Mouse (Mus musculus): ENCODE measurements at regions not wholly inside any gene's neighbourhood (a gene's known extent, or its start where the extent isn't known, plus 50 kb on each side); places are given as distances from the start of the nearest gene placed in this dataset.

DNA sequence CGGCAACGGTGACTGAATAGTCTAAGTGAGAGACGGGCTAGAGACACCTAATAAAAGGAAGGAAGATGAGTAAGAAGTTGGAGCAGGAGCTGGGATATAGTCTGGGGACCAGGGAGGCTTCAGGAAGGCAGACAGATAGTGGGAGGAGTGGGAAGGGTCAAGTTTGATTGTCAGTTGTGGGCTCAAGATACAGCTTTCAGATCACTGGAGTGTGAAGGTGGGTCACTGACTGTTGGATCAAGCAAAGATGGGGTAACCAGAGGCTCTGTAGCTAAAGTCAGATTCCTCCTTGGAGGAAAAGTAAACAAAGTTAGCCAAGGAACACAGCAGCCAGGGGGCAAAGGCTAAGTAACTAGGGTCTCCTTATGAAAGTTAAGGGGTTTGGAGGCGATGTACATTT, 364.1 kb upstream of the Mon1b start:
- Histone ChIP-seq H3K4me3 (no peak overlapping the region), H3K79me2 (ENCODE audit: control insufficient read depth, insufficient read depth) (no peaks in the 10 kb centered on the region), H3K4me2 (ENCODE audit: low read depth) (no peak overlapping the region), H3ac (ENCODE audit: control insufficient read depth, insufficient read length) (no peak overlapping the region), H3K27me3 (ENCODE audit: control insufficient read depth, insufficient read depth, insufficient read length) (no peaks in the 10 kb centered on the region), H3K36me3 (ENCODE audit: control insufficient read depth, insufficient read depth) (no peaks in the 10 kb centered on the region)
- TF ChIP-seq MYOD1 (IDR thresholded peaks at IDR 0.05; ENCODE audit: control insufficient read depth in 1 of 3, insufficient read length in 2 of 3, low read depth in 2 of 3): no peak
- TF ChIP-seq POLR2AphosphoS2 (IDR thresholded peaks at IDR 0.05; ENCODE audit: insufficient read length, low read depth): no peak
- no peak for TF ChIP-seq TCF3 (IDR thresholded peaks at IDR 0.05; ENCODE audit: insufficient read length, low read depth)
- TF ChIP-seq TCF12 (IDR thresholded peaks at IDR 0.05; ENCODE audit: insufficient read depth, poor library complexity, severe bottlenecking): no peak
- TF ChIP-seq USF1 (IDR thresholded peaks at IDR 0.05; ENCODE audit: low read depth): no peak
- no peak for TF ChIP-seq MAX (IDR thresholded peaks at IDR 0.05; ENCODE audit: low read depth)
- no peak for TF ChIP-seq MYOG (IDR thresholded peaks at IDR 0.05; ENCODE audit: control insufficient read depth in 1 of 3, insufficient read depth in 1 of 3, insufficient read length in 2 of 3, low read depth in 2 of 3)
- TF ChIP-seq E2F4 (IDR thresholded peaks at IDR 0.05; ENCODE audit: insufficient read depth): no peak
- TF ChIP-seq CEBPB (IDR thresholded peaks at IDR 0.05; ENCODE audit: insufficient read depth, poor library complexity, severe bottlenecking): no peak
- TF ChIP-seq REST (IDR thresholded peaks at IDR 0.05; ENCODE audit: insufficient read depth, insufficient read length): no peak
- TF ChIP-seq SRF (IDR thresholded peaks at IDR 0.05; ENCODE audit: control insufficient read depth, insufficient read length, low read depth): no peak
- no peak for TF ChIP-seq POLR2A (IDR thresholded peaks at IDR 0.05; ENCODE audit: insufficient read length, low read depth)

DNA sequence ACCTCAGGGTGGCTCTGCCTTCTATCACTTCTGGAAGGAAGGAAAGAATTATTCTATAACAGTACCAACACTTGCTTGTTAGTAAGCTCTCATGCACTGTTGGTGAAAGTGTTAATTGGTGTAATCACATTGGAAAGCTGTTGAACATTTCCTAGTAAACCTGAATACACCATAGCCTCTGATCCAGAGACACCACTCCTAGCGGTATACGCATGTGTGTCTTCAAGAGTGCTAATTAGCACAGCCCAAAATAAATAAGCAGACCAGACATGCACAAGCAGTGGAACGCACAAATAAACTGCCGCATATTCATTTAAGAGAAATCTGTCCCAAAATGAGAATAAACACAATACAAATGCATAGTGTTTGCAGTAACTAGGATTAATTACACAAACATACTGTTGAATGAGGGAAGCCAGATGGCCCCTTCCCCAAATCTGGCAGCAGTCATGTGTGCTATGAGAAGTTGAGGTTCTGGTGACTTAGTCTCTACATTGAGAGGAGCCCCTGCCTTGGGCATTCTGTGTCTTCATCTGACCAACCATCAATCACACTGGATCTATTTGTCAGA, 335.0 kb upstream of the Mon1b start:
- no peaks in the 10 kb centered on the region for H3K27me3 ChIP-seq (ENCODE audit: control insufficient read depth, insufficient read depth, insufficient read length)
- no peak overlapping the region for H3K4me3 ChIP-seq
- H3K79me2 ChIP-seq (ENCODE audit: control insufficient read depth, insufficient read depth): no peaks in the 10 kb centered on the region
- H3K36me3 ChIP-seq (ENCODE audit: control insufficient read depth, insufficient read depth): no peaks in the 10 kb centered on the region
- H3K4me2 ChIP-seq (ENCODE audit: low read depth): no peak overlapping the region
- H3ac ChIP-seq (ENCODE audit: control insufficient read depth, insufficient read length): no peak overlapping the region
- TF ChIP-seq E2F4 (IDR thresholded peaks at IDR 0.05; ENCODE audit: insufficient read depth) (no peak), MAX (IDR thresholded peaks at IDR 0.05; ENCODE audit: low read depth) (no peak), MYOD1 (IDR thresholded peaks at IDR 0.05; ENCODE audit: control insufficient read depth in 1 of 3, insufficient read length in 2 of 3, low read depth in 2 of 3) (no peak), TCF12 (IDR thresholded peaks at IDR 0.05; ENCODE audit: insufficient read depth, poor library complexity, severe bottlenecking) (no peak), TCF3 (IDR thresholded peaks at IDR 0.05; ENCODE audit: insufficient read length, low read depth) (no peak), MYOG (IDR thresholded peaks at IDR 0.05; ENCODE audit: control insufficient read depth in 1 of 3, insufficient read depth in 1 of 3, insufficient read length in 2 of 3, low read depth in 2 of 3) (no peak), CEBPB (IDR thresholded peaks at IDR 0.05; ENCODE audit: insufficient read depth, poor library complexity, severe bottlenecking) (no peak), SRF (IDR thresholded peaks at IDR 0.05; ENCODE audit: control insufficient read depth, insufficient read length, low read depth) (no peak), POLR2AphosphoS2 (IDR thresholded peaks at IDR 0.05; ENCODE audit: insufficient read length, low read depth) (no peak), REST (IDR thresholded peaks at IDR 0.05; ENCODE audit: insufficient read depth, insufficient read length) (no peak), POLR2A (IDR thresholded peaks at IDR 0.05; ENCODE audit: insufficient read length, low read depth) (no peak), USF1 (IDR thresholded peaks at IDR 0.05; ENCODE audit: low read depth) (no peak)

DNA sequence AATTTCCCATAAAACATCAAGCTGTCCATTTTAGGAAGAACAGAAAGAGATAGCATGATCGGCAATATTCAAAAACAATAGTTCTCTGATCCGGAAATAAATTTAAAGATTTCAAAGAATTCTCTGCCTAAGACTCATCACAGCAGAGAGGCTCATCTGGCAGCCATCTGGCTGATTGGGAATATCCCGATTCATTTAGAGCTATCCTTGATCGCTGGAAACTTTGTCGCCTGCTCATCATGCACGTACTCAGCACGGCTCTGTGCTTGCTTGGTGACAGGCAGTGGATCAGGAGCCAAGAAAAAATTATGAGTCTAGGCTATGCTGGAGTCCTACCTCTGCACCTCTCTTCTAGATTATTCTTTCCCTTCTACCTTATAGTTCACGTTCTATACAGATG, 332.0 kb upstream of the Mon1b start:
- H3K4me3 ChIP-seq: no peak overlapping the region
- no peak overlapping the region for H3ac ChIP-seq (ENCODE audit: control insufficient read depth, insufficient read length)
- no peaks in the 10 kb centered on the region for H3K36me3 ChIP-seq (ENCODE audit: control insufficient read depth, insufficient read depth)
- no peak overlapping the region for H3K4me2 ChIP-seq (ENCODE audit: low read depth)
- H3K27me3 ChIP-seq (ENCODE audit: control insufficient read depth, insufficient read depth, insufficient read length): no peaks in the 10 kb centered on the region
- TF ChIP-seq POLR2AphosphoS2 (IDR thresholded peaks at IDR 0.05; ENCODE audit: insufficient read length, low read depth): no peak
- TF ChIP-seq SRF (IDR thresholded peaks at IDR 0.05; ENCODE audit: control insufficient read depth, insufficient read length, low read depth): no peak
- no peak for TF ChIP-seq USF1 (IDR thresholded peaks at IDR 0.05; ENCODE audit: low read depth)
- no peak for TF ChIP-seq MAX (IDR thresholded peaks at IDR 0.05; ENCODE audit: low read depth)
- H3K79me2 ChIP-seq (ENCODE audit: control insufficient read depth, insufficient read depth): no peaks in the 10 kb centered on the region

DNA sequence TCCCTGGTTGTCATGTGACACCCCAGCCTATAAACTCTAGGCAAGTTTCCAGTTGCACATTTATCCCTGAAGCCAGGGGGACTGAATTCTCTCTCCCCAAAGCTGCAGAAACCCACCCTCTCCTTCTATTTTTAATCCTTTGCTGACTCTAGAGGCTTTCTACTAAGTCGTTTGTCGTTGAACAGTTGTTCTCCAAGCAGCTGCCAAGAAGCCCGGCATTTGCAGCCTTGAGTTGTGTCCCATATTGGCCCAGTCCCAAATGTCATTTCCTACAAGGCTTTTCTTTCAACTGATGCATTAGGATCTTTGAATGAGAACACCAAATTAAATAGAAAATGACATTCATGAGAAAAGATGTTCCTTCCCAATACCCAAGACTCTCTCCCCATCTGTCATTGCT, 318.2 kb upstream of the Mon1b start:
- H3K4me3 ChIP-seq: no peak overlapping the region
- no peak overlapping the region for H3ac ChIP-seq (ENCODE audit: control insufficient read depth, insufficient read length)
- no peaks in the 10 kb centered on the region for H3K79me2 ChIP-seq (ENCODE audit: control insufficient read depth, insufficient read depth)
- no peak for TF ChIP-seq TCF3 (IDR thresholded peaks at IDR 0.05; ENCODE audit: insufficient read length, low read depth)
- no peak for TF ChIP-seq E2F4 (IDR thresholded peaks at IDR 0.05; ENCODE audit: insufficient read depth)
- no peak for TF ChIP-seq MYOG (IDR thresholded peaks at IDR 0.05; ENCODE audit: control insufficient read depth in 1 of 3, insufficient read depth in 1 of 3, insufficient read length in 2 of 3, low read depth in 2 of 3)
- no peak for TF ChIP-seq TCF12 (IDR thresholded peaks at IDR 0.05; ENCODE audit: insufficient read depth, poor library complexity, severe bottlenecking)
- no peak for TF ChIP-seq CEBPB (IDR thresholded peaks at IDR 0.05; ENCODE audit: insufficient read depth, poor library complexity, severe bottlenecking)
- TF ChIP-seq POLR2A (IDR thresholded peaks at IDR 0.05; ENCODE audit: insufficient read length, low read depth): no peak
- no peak for TF ChIP-seq USF1 (IDR thresholded peaks at IDR 0.05; ENCODE audit: low read depth)
- TF ChIP-seq POLR2AphosphoS2 (IDR thresholded peaks at IDR 0.05; ENCODE audit: insufficient read length, low read depth): no peak
- TF ChIP-seq MYOD1 (IDR thresholded peaks at IDR 0.05; ENCODE audit: control insufficient read depth in 1 of 3, insufficient read length in 2 of 3, low read depth in 2 of 3): no peak
- TF ChIP-seq REST (IDR thresholded peaks at IDR 0.05; ENCODE audit: insufficient read depth, insufficient read length): no peak
- H3K4me2 ChIP-seq (ENCODE audit: low read depth): no peak overlapping the region
- no peaks in the 10 kb centered on the region for H3K27me3 ChIP-seq (ENCODE audit: control insufficient read depth, insufficient read depth, insufficient read length)
- H3K36me3 ChIP-seq (ENCODE audit: control insufficient read depth, insufficient read depth): no peaks in the 10 kb centered on the region

DNA sequence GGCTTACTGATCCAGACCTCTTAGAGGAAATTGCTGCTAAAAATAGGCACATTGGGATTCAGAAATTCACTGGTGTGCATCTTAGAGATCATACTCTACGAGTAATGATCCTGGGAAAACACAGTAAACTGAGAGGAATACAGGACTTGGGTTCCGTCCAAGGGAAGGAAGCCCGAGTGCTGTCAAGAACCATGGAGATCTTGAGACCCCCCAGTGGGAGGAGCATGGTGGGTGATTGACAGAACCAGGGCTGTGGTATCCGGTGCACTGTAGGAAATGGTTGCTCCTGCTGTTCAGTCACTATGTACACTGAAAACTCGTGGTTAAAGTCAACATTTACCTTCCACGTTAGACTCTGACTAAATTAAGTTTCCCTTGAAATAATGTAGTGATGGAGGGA, 303.8 kb upstream of the Mon1b start:
- H3ac ChIP-seq (ENCODE audit: control insufficient read depth, insufficient read length): no peak overlapping the region
- no peaks in the 10 kb centered on the region for H3K27me3 ChIP-seq (ENCODE audit: control insufficient read depth, insufficient read depth, insufficient read length)
- no peak for TF ChIP-seq TCF3 (IDR thresholded peaks at IDR 0.05; ENCODE audit: insufficient read length, low read depth)
- TF ChIP-seq MYOD1 (IDR thresholded peaks at IDR 0.05; ENCODE audit: control insufficient read depth in 1 of 3, insufficient read length in 2 of 3, low read depth in 2 of 3): no peak
- TF ChIP-seq SRF (IDR thresholded peaks at IDR 0.05; ENCODE audit: control insufficient read depth, insufficient read length, low read depth): no peak
- no peak for TF ChIP-seq MYOG (IDR thresholded peaks at IDR 0.05; ENCODE audit: control insufficient read depth in 1 of 3, insufficient read depth in 1 of 3, insufficient read length in 2 of 3, low read depth in 2 of 3)
- no peak for TF ChIP-seq USF1 (IDR thresholded peaks at IDR 0.05; ENCODE audit: low read depth)
- no peak overlapping the region for H3K4me3 ChIP-seq
- no peaks in the 10 kb centered on the region for H3K79me2 ChIP-seq (ENCODE audit: control insufficient read depth, insufficient read depth)
- H3K4me2 ChIP-seq (ENCODE audit: low read depth): no peak overlapping the region
- H3K36me3 ChIP-seq (ENCODE audit: control insufficient read depth, insufficient read depth): no peaks in the 10 kb centered on the region

All from myocyte (in vitro differentiated cells).